Mouse (Mus musculus) lung, adult 2 months (tissue): ENCODE results near the gene Slc28a3.

Experiments
- CTCF ChIP-seq: fragments of 200-500 bp; IDR thresholded peaks from 2 replicates; pipeline ENCODE4 v1.5.1; 2011; ENCODE audit warnings: mild to moderate bottlenecking, low read length, control low read depth; ENCODE audit not compliant: insufficient read depth
- POLR2A ChIP-seq: fragments of 200-500 bp; IDR thresholded peaks from 2 replicates; pipeline ENCODE4 v1.6.1; 2011; ENCODE audit warnings: low read depth, mild to moderate bottlenecking, control low read depth, low read length, borderline replicate concordance; ENCODE audit errors: extremely low read depth

DNA sequence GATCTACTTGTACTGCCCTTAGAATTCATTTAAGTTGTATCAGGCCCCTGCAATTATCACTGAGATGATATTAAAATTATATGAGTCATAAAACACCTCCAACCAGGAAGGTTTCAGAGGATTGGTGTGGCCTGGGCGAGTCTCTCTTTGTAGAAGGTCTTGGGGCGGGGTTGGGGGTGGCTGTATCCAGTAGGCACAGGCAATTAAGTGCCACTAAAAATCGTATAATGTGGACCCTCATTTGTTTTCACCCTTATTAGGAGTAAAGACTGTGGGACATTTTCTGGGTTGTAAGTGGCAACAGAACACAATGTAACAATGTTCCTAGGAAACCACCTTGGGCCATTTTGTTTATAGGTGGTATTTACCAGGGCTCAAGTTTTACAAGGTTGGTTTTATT, 46.2 kb upstream of the Slc28a3 start:
- TF ChIP-seq POLR2A: no peak
- no peak for TF ChIP-seq CTCF
